Mouse (Mus musculus): Measurements from ENCODE around the gene Acoxl. TPM values are rescaled to one million over a fixed set of nuclear protein-coding genes. Genes with fewer than 3 reads are reported as not detected.

Gene Acoxl
- polyA plus RNA-seq, 1 experiment, result not detected

GRCm38 (mm10) chr2:127890526-127890925 lies 51.9 kb downstream of the Acoxl start:
- peaks cover 70% of the 10 kb centered on the region for H3K27me3 ChIP-seq (replicated peaks)
- TF ChIP-seq FLI1 (IDR thresholded peaks at IDR 0.05; ENCODE audit: low read length) (no peak), GATA1 (IDR thresholded peaks at IDR 0.05; ENCODE audit: borderline replicate concordance, low read length) (no peak)
- no peak overlapping the region for H3K4me3 ChIP-seq (replicated peaks)
- no peaks in the 10 kb centered on the region for H3K9me3 ChIP-seq
- H3K4me1 ChIP-seq, result no peaks in the 10 kb centered on the region; the same call in 1 of the 2 replicates
- no peaks in the 10 kb centered on the region for H3K36me3 ChIP-seq (replicated peaks; ENCODE audit: low read length)

GRCm38 (mm10) chr2:127891056-127891455 lies 52.4 kb downstream of the Acoxl start:
- peaks cover under 1% of the 10 kb centered on the region; the same call in 1 of the 2 replicates for H3K9me3 ChIP-seq
- no peak for TF ChIP-seq FLI1 (IDR thresholded peaks at IDR 0.05; ENCODE audit: low read length)
- TF ChIP-seq GATA1 (IDR thresholded peaks at IDR 0.05; ENCODE audit: borderline replicate concordance, low read length), result no peak
- no peak overlapping the region for H3K4me3 ChIP-seq (replicated peaks)
- H3K4me1 ChIP-seq, result no peaks in the 10 kb centered on the region; the same call in 1 of the 2 replicates
- H3K27me3 ChIP-seq (replicated peaks), result peaks cover 65% of the 10 kb centered on the region
- H3K36me3 ChIP-seq (replicated peaks; ENCODE audit: low read length), result no peaks in the 10 kb centered on the region

- no peak overlapping the region for H3K4me3 ChIP-seq (replicated peaks)
Measured at GRCm38 (mm10) chr2:127894890-127895289, 56.2 kb downstream of the Acoxl start.

GRCm38 (mm10) chr2:127897718-127898117 lies 59.0 kb downstream of the Acoxl start:
- Histone ChIP-seq H3K9me3 (peaks cover 13% of the 10 kb centered on the region), H3K4me1 (peaks cover 4% of the 10 kb centered on the region)

More at GRCm38 (mm10) chr2:127894890-127895289, 56.2 kb downstream of the Acoxl start:
- TF ChIP-seq GATA1 (IDR thresholded peaks at IDR 0.05; ENCODE audit: borderline replicate concordance, low read length) (no peak), FLI1 (IDR thresholded peaks at IDR 0.05; ENCODE audit: low read length) (no peak)
- peaks cover 47% of the 10 kb centered on the region for H3K27me3 ChIP-seq (replicated peaks)
- H3K36me3 ChIP-seq (replicated peaks; ENCODE audit: low read length), result no peaks in the 10 kb centered on the region
- no peaks in the 10 kb centered on the region for H3K4me1 ChIP-seq
- H3K9me3 ChIP-seq, result peaks cover 13% of the 10 kb centered on the region

GRCm38 (mm10) chr2:127904918-127905317 lies 66.2 kb downstream of the Acoxl start:
- no peaks in the 10 kb centered on the region for H3K9me3 ChIP-seq
- H3K36me3 ChIP-seq (replicated peaks; ENCODE audit: low read length), result no peaks in the 10 kb centered on the region
- no peak for TF ChIP-seq FLI1 (IDR thresholded peaks at IDR 0.05; ENCODE audit: low read length)
- TF ChIP-seq GATA1 (IDR thresholded peaks at IDR 0.05; ENCODE audit: borderline replicate concordance, low read length), result no peak
- peaks cover 30% of the 10 kb centered on the region for H3K27me3 ChIP-seq (replicated peaks)
- peaks cover 10% of the 10 kb centered on the region for H3K4me1 ChIP-seq
- H3K4me3 ChIP-seq (replicated peaks), result no peak overlapping the region

More at GRCm38 (mm10) chr2:127897718-127898117, 59.0 kb downstream of the Acoxl start:
- TF ChIP-seq GATA1 (IDR thresholded peaks at IDR 0.05; ENCODE audit: borderline replicate concordance, low read length) (no peak), FLI1 (IDR thresholded peaks at IDR 0.05; ENCODE audit: low read length) (no peak)
- no peak overlapping the region for H3K4me3 ChIP-seq (replicated peaks)
- H3K27me3 ChIP-seq (replicated peaks), result peaks cover 31% of the 10 kb centered on the region
- H3K36me3 ChIP-seq (replicated peaks; ENCODE audit: low read length), result no peaks in the 10 kb centered on the region

- TF ChIP-seq GATA1 (IDR thresholded peaks at IDR 0.05; ENCODE audit: borderline replicate concordance, low read length) (no peak), FLI1 (IDR thresholded peaks at IDR 0.05; ENCODE audit: low read length) (no peak)
Measured at GRCm38 (mm10) chr2:127906973-127907678, 68.5 kb downstream of the Acoxl start.

GRCm38 (mm10) chr2:127907679-127908042 lies 69.0 kb downstream of the Acoxl start:
- H3K4me1 ChIP-seq, result peaks cover 6% of the 10 kb centered on the region; the same call in 1 of the 2 replicates
- no peak for TF ChIP-seq FLI1 (IDR thresholded peaks at IDR 0.05; ENCODE audit: low read length)
- no peak for TF ChIP-seq GATA1 (IDR thresholded peaks at IDR 0.05; ENCODE audit: borderline replicate concordance, low read length)
- no peaks in the 10 kb centered on the region for H3K36me3 ChIP-seq (replicated peaks; ENCODE audit: low read length)
- H3K4me3 ChIP-seq (replicated peaks), result no peak overlapping the region
- H3K9me3 ChIP-seq, result no peaks in the 10 kb centered on the region
- H3K27me3 ChIP-seq (replicated peaks), result peaks cover 35% of the 10 kb centered on the region

More at GRCm38 (mm10) chr2:127906973-127907678, 68.5 kb downstream of the Acoxl start:
- Histone ChIP-seq H3K36me3 (replicated peaks; ENCODE audit: low read length) (no peaks in the 10 kb centered on the region), H3K4me1 (peaks cover 6% of the 10 kb centered on the region; the same call in 1 of the 2 replicates), H3K9me3 (no peaks in the 10 kb centered on the region), H3K27me3 (replicated peaks) (peaks cover 31% of the 10 kb centered on the region), H3K4me3 (replicated peaks) (no peak overlapping the region)

- TF ChIP-seq FLI1 (IDR thresholded peaks at IDR 0.05; ENCODE audit: low read length) (no peak), GATA1 (IDR thresholded peaks at IDR 0.05; ENCODE audit: borderline replicate concordance, low read length) (no peak)
- Histone ChIP-seq H3K9me3 (no peaks in the 10 kb centered on the region), H3K4me3 (replicated peaks) (no peak overlapping the region), H3K4me1 (peaks cover 13% of the 10 kb centered on the region), H3K27me3 (replicated peaks) (peaks cover 38% of the 10 kb centered on the region), H3K36me3 (replicated peaks; ENCODE audit: low read length) (no peaks in the 10 kb centered on the region)
Measured at GRCm38 (mm10) chr2:127908881-127909280, 70.2 kb downstream of the Acoxl start.

- Histone ChIP-seq H3K4me1 (peaks cover 15% of the 10 kb centered on the region), H3K27me3 (replicated peaks) (peaks cover 31% of the 10 kb centered on the region), H3K36me3 (replicated peaks; ENCODE audit: low read length) (no peaks in the 10 kb centered on the region), H3K9me3 (no peaks in the 10 kb centered on the region), H3K4me3 (replicated peaks) (no peak overlapping the region)
- TF ChIP-seq GATA1 (IDR thresholded peaks at IDR 0.05; ENCODE audit: borderline replicate concordance, low read length) (no peak), FLI1 (IDR thresholded peaks at IDR 0.05; ENCODE audit: low read length) (no peak)
Measured at GRCm38 (mm10) chr2:127909790-127910189, 71.1 kb downstream of the Acoxl start.

GRCm38 (mm10) chr2:127911579-127911978 lies 72.9 kb downstream of the Acoxl start:
- Histone ChIP-seq H3K27me3 (replicated peaks) (peaks cover 25% of the 10 kb centered on the region), H3K4me3 (replicated peaks) (no peak overlapping the region), H3K36me3 (replicated peaks; ENCODE audit: low read length) (no peaks in the 10 kb centered on the region), H3K4me1 (peaks cover 22% of the 10 kb centered on the region), H3K9me3 (no peaks in the 10 kb centered on the region)
- TF ChIP-seq GATA1 (IDR thresholded peaks at IDR 0.05; ENCODE audit: borderline replicate concordance, low read length) (no peak), FLI1 (IDR thresholded peaks at IDR 0.05; ENCODE audit: low read length) (no peak)

Measured in megakaryocyte, embryonic 14.5 days (primary cell).